Mouse (Mus musculus) cerebellum, adult (tissue): Measurements from ENCODE around the gene Foxo4.

Experiments
- ATAC-seq: cut with Nextera tagmentation; 2 replicates; pipeline ENCODE4 v1.9.2; 2017; ENCODE audit warnings: mild to moderate bottlenecking, moderate library complexity, mixed read lengths; ENCODE audit not compliant: insufficient number of reproducible peaks, low FRiP score, low TSS enrichment

The Foxo4 gene

DNA sequence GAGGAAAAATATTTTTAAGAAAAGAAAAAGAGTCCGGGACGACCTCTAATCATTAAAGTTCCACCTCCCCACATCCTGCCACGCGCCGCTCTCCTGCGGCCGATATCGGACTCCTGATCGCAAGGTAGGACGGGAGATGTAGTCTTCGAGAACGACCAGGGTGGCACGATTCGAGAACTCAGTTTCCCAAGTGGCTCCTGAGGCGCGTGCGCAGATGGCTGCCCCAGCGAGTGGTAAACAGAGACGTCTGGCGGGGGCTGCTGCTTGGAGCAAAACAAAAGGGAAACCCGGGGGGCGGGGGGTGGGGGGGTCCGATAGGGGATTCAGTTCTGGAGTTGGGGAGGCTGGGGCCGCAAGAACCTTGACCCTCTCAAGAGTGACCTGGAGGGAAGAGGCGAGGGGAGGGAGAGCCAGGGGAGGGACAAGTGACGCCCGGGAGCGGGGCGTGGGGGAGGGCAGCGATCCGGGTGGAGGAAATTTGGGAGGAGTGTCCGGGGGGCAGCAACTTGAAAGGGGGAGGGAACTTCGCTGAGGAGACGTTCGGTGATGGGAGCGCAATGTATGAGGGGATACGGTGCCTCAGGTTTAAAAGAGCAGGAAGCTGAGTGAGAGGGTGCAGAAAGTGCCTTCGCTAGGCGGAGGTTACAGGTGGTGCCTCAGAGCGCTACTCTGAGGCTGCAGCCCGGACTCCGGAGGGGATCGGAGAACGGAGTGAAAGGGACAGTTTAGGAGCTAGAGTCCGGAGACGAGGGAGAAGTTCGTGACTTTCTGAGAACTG, at the start of gene Foxo4:
Gene Foxo4, plus strand, starts transcription at position 577 of the 778 bp plus-strand sequence.
- peak; percentile 99 for ATAC-seq

DNA sequence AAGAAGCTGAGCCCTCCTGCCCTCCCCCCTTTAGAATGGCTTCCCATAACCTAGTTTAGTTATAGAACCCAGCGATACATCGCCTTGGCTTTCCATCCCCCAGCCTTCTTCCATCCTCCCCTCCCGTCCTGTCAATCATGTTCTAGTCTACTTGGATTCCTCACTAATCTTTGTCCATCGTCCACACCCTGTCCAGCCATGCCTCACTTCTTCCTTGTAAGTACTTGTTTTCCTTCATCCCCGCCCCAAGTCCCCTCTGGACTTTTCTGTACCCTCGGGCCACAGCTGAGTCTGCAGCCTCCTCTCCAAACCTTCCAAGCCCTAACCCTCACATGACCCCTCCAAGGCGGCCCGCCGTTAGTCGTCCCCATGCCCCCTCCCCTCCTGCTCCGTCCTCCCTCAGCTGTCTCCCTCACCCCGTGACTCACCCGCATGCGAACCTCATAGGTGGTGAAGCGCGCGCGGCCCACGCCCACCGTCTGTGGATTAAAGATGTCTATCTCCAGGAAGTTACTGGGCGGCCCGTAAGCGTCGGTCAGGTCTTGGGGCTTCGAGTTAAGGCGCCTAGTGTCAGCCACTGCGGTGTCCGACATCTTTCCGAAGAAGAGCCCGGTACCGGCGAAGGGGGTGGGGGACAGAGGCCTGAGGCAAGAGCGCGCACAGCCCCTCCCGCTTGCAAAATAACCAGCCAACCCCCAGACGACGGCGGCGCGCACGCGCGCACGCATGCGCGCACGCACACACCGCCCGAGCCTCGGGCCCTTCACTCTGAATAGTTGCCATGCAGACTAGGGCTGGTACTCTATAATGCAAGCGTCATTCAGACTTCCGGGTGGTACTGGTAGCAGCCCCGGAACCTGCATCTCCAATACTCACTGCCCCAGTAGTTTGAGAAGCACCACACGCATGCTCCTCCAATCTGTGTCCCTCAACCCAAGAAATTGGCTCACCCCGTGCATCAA, 32.2 kb upstream of the Foxo4 start, which contains the start of gene Snx12:
Gene Snx12, minus strand, starts transcription at position 730 of the 962 bp plus-strand sequence.
- ATAC-seq: peak; percentile 99

DNA sequence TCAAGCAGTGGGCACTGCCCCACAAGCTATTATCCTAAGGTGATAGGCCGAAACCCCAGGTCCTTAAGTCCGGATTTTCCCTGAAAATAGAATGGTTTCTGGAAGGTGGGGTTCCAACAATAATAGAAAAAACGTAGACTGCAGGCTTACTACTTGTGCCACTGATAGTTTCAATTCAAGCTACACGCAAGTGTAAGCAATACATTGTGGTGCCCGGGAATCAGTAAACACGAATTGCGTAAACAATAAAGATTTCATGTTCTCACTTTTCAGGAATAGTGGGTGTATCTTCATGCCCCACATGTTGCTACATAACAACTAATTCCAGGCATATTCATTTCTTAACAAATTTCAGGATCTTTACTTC, 31.5 kb upstream of the Foxo4 start:
- no peak for ATAC-seq

DNA sequence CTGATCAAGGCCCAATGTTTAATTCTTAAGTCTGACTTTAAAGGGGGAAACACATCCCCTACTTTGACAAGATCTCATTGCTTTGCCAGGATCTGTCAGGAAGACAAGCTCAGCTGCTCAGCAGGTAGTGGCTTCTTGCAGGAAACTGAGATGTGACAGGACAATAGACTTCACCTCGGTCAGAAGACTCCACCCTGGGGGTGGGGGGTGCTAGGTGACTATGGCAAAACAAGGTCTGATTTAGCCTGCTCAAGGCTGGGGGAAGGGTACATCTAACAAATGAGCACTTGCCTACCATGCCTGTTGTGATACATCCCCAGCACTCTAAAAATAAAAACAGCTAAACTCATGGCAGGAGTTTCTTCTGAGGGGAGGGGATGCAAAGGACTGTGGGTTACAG, 9.3 kb upstream of the Foxo4 start:
- ATAC-seq: no peak

DNA sequence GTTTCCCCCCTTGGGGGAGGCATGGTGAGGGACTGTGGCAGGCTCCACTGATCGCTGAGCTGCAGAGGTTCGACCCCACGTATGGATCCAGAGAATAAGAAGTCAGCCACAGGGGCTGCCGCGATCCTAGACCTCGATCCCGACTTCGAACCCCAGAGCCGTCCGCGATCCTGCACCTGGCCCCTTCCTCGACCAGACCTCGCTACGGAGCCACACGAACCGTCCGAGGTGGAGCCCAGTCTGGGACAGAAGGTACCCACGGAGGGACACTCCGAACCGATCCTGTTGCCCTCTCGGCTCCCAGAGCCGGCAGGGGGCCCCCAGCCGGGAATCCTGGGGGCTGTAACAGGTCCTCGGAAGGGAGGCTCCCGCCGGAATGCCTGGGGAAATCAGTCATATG, 412 bp downstream of the Foxo4 start:
- ATAC-seq: no peak

DNA sequence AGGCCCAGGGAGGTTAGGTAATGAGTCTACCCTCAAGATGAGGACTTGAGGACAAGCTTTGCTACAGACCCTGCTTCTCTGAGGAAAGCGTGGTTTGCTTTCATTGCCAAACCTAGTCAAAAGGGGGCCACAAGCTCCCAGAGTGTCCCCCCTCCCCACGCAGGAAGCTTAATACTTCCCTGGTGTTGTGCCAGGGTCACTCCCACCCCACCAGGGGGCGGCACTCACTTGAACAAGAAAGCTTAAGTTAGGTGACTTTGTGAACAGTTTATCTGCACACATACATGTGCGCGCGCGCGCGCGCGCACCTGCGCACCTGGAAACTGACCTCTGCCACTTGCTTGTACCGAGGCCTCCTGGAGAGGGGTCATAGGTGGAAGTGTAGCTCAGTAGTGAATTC, 2.3 kb downstream of the Foxo4 start:
- no peak for ATAC-seq

DNA sequence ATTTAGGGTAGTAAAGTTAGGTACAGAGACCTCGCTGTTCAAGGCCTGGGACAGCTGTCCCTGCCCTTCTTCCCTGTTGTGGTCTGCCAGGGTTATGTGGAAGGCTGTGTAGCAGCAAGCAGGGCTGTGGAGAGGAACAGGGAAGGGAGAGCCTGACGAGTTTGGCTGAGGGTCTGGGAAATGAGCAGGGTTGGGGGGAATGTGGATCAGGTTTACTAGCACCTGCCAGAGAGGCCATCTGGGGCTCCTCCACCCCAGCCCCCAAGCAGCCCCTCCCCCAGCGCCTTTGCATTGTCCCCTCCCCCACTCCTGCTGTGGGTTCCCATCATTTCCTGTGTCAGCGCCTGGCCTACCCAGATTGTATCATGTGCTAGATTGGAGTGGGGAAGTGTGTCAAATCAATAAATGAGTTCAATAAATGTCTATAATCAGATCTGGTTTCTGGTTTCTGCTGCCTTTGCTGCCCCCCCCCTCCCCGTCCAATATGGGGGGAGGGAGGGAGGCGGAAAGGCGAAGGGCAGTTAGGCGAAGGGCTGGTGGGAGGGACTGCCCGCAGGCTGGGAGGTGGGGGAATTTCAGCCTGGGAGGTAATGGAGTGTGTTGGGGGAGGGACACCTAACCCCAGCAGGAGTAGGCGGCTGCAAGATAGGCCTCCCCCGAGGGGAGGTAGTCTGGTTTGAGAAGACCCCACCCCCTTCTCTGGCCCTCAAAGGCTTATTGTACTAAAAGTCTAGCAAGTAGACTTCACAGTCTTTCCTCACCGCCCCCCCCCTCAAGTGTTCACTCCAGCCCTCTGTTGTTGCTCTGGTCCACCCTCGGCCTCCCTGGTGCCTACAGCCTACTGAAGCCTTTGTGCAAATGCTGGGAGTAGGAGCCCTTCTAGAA, 6.4 kb downstream of the Foxo4 start:
- ATAC-seq: no peak

DNA sequence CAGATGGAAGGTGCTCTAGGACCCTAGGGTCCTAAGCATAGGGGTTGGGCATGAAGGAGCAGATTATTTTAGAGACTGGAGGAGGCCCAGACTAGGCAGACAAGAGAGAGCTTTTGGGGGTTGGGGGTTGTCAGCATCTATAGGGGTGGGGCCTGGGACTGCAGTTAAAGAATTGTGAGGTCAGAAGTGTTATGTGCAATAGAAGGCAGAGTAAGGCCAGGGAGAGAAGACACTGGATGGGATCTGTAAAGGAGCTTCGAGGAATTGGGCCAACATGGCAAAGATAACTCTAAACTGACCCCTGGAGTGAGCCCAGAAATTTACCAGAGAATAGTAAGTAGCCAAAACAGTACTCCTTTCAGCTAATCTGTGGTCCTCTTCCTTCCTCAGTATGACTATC, 9.6 kb downstream of the Foxo4 start, which contains the start of gene Gm614:
Gene Gm614, minus strand, starts transcription at position 101 of the 400 bp plus-strand sequence.
- no peak for ATAC-seq

DNA sequence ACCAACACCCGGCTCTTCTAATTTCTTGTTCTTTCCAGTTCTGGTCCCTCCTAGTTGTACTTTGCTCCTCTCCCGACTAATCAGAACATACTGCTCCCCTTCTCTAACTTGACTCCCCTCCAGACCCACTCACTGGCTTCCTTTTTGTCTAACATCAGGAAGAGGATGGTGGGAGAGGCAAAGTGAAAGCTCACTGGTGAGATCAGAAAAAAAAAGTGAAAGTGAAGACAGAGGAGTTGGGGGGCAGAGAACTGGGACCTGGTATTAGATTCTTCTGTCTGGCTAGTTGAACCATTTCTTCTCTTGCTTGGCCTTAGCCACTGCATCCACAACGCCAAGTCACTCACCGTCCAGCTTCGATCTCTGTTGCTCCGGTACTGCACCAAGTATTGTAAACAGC, 12.3 kb downstream of the Foxo4 start:
- ATAC-seq: no peak

DNA sequence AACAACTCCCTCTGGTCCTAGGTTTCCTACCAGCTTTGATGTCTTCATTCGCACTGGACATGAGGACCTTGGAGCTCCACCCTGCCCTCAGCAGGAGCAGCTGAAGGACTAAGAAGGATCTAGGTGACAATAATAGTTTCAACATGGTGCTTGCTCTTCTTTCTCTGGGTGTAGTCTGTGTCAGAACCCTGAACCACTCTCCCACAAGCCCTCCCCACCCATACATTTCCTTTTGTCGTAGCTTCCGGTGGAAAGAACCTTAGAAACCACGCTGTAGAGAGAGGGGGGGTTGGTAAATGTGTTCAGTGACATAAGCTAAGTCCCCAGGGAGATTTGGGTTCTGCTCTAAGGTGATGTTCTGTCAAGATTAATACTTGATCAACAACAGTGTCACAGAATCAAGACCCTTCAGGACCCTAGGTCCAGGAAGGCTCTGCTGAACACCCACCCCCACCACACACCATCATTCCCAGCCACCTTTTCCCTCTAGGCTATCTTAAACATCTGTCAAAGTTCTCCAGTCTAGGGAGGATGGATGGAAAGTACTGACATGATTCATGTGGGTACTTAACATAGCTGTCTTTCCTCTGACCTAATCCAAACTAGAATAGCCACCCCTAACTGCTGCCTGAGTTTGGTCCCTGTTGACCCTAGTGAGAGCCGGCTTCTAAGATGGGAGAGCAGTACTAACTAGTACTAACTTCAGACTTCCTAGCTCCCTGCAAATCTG, 13.9 kb downstream of the Foxo4 start, which contains the start of gene Il2rg:
Gene Il2rg, minus strand, starts transcription at position 231 of the 730 bp plus-strand sequence.
- no peak for ATAC-seq

DNA sequence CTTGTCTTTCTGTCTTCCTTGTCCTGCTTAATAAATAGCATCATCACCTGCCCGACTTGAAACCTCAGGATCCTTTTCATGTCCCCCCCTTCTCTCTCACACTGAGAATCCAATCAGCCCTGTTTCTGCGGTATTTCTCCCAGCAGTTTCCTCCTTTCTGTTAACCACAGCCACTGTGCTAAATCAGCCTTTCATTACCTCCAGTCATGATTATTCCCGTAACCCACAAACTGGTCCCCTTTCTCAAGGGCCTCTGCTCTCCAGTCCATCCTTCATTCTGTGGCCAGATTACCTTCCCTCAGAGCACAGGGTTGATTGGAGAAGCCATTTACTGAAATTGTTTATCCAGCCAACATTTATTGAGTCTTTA, 14.4 kb downstream of the Foxo4 start, which contains the start of gene Gm20489:
Gene Gm20489, minus strand, starts transcription at position 269 of the 370 bp plus-strand sequence.
- no peak for ATAC-seq

DNA sequence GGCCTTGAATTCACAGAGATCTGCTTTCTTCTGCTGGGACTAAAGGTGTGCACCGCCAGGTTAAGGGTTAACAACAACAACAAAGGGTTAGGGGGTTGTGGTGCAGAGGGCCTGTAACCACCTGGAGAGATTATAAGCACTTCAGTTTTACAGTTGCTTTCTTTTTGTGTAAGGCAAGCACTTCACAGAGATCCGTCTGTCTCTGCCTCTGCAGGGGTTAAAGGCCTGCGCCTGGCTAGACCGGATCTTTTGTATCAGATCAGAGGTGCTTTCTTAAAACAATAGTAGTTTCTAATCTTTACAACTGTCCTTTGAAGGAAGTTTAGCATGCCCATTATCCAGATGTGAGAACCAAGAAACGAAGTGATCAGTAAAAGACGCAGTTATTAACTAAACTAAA, 19.1 kb downstream of the Foxo4 start:
- no peak for ATAC-seq

DNA sequence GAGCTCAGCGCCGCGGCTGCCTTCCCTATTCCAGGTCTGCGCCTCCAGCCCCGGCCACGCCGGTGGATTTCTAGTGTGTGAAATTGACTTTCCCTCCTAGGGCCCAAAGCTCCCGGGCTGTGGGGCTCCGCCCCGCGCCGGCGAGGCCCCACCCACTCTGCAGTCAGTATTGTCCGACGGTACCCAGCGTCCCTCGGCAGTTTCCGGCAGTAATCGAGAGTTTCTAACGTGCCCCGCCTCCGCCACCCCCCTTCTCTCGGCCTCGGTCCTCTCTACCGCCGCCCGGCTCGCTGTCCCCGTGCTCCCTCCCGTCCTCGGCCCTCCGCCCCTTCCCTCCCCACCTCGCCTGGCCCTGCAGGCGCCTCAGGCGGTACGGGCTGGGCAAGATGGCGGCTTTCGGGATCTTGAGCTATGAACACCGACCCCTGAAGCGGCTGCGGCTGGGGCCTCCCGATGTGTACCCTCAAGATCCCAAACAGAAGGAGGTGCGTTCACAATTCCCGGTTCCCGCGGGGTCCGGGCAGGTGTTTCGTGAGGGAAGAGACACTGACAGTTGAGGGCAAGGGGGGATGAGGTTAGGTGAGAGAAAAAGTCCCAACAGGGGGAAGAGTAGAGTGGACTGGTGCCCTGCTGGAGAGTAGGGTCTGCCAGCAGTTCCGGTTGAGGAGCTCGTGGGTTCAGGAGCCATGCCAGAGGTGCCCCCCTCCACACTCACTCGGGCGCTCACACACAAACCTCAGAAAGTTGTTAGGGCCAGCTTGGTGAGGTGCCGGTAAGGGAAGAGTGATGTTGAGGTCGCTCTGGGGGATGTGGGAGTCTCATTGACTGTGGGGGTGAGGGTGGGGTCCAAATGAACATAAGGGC, 19.8 kb downstream of the Foxo4 start, which contains the start of gene Med12:
Gene Med12, plus strand, starts transcription at position 156 of the 864 bp plus-strand sequence.
- peak; percentile 98 for ATAC-seq

DNA sequence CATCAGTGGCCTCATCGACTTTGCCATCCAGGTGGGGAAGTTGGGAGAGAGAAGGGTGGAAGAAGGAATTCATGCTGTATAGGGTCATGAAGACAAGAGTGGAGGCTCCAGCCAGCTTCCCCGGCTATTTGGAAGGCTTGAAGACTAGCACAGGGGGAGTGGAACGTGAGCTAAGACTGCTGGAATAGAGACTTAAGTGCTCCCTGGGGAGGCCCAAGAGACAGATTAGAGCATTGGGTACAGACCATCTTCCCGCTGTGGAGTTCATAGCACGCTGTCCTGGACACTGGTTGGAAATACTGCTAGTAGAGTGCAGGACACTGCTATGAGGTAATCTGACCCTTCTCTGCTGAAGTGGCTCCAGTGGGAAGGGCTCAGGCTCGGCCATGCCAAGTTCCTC, 28.5 kb downstream of the Foxo4 start:
- no peak for ATAC-seq

DNA sequence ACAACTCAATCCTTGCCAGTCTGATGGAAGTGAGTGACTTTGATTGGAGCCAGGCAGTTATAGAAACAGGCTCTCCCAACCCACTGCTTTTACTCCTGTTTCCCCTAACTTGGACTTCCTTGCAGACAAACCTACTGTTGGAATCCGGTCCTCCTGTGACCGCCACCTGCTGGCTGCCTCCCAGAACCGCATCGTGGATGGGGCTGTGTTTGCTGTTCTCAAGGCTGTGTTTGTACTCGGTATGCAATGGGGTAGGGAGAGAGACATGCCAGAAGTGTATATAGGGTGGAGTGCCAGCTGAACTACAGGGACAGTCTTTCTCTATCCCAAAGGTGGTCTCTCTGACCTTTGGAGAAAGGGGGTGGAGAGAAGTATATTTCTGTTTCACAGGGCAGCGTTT, 31.2 kb downstream of the Foxo4 start:
- ATAC-seq: no peak; the same call in 1 of the 2 replicates

DNA sequence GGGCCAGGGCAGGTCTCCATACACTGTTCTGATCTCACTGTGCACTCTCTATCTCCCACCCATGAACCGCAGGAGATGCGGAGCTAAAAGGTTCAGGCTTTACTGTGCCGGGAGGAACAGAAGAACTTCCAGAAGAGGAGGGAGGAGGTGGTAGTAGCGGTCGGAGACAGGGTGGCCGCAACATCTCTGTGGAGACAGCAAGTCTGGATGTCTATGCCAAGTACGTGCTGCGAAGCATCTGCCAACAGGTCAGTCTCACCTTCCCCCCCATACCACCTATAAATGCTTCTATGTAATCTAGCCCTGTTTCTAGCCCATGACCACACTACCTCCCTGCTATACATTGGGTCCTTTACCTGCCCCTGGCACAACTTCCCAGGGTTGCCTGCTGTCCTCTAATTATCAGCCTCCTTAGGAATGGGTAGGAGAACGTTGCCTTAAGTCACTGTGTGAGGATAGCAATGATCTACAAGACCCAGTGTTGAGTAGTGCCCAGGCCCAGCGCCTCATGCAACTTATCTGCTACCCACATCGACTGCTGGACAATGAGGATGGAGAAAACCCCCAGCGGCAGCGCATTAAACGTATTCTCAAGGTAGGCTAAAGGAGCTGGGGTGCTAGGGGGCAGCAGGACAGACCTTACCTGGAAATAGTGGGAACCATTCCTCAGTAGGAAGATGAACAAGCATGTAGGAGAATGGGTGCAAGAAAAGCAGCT, 31.8 kb downstream of the Foxo4 start:
- ATAC-seq: no peak

DNA sequence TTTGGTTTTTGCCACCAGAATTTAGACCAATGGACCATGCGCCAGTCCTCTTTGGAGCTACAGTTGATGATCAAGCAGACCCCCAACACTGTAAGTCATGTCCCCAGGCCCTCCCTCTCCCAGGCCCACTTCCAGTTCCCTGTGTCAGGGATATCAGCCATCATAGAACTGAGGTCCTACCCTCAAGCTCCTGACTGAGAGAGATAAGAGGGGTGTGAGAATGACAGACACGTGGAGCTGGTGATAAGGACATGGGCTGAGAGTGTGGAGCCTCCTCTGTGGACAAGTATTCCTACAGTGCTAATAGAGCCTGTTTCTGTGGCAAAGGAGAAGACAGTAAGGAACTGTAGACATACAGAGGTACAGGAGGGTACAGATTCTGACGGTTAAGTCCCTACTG, 33.2 kb downstream of the Foxo4 start:
- ATAC-seq: no peak

DNA sequence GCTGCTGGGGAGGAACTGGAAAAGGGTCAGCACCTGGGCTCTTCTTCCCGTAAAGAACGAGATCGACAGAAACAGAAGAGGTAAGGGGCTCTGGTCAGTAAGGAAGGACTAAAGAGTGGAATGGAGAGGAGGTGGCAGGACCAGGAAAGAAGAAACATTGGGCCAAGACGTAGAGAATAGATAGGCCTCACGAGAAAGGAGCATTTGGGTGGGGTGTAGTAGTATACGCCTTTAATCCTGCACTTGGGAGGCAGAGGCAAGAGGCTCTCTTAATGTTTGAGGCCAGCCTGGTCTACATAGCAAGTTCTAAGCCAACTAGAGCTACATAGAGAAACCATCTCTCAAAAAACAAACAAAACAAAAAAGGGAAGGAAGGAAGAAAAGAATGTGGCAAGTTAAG, 34.1 kb downstream of the Foxo4 start:
- no peak for ATAC-seq
